Mouse (Mus musculus) cerebellum, adult 9-11 months (tissue): Measurements from ENCODE around the gene Vmn1r112.
"Not testable (repeated sequence)": the region's sequence is repeated elsewhere in the genome, so short reads cannot be mapped to it uniquely, and the experiment has no call there.

Experiments
- DNase-seq: peaks from one replicate; pipeline ENCODE4 v3.0.0; 2022

Gene Vmn1r112

DNA sequence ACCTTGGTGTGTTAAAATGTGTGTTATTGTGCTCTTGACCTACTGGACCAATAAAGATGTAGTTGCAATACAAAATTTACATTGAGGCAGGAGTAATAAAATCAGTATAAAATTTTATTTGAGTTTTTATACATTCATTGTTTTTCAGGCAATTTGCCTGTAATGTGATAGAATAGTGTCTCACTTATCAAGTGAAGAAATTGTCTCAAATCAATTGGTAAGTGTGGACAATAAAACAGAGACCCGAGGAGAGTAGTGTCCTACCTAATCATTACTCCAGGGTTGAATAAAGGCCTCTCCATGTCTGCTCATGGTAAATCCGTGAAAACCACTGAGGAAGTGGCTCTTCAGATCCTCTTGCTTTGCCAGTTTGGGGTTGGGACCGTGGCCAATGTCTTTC is at the start of gene Vmn1r112:
Gene Vmn1r112, plus strand, starts transcription at position 301 of the 400 bp plus-strand sequence.
- DNase-seq: not testable (repeated sequence)

- not testable (repeated sequence) for DNase-seq
These were observed 40.5 kb upstream of the Vmn1r112 start, which contains the start of gene Gm10668 for GRCm38 (mm10) chr7:20730524-20730923. Gene Gm10668 (minus strand): TSS chr7:20730624.

- DNase-seq: not testable (repeated sequence)
These were observed 16.0 kb downstream of the Vmn1r112 start, which contains the start of gene Vmn1r113 for GRCm38 (mm10) chr7:20786985-20787384. Gene Vmn1r113 (plus strand): TSS chr7:20787285.

DNA sequence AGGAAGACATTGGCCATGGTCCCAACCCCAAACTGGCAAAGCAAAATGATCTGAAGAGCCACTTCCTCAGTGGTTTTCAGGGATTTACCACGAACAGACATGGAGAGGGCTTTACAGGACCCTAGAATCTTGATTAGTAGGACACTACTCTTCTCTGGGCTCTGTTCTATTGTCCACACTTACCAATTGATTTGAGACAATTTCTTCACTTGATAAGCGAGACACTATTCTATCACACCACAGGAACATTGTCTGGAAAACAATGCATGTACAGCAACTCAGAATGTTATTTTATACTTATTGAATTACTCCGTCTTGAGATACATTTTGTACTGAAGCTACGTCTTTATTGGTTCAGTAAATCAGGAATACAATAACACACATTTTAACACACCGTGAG is 41.1 kb downstream of the Vmn1r112 start, which contains the start of gene Vmn1r114:
Gene Vmn1r114, minus strand, starts transcription at position 101 of the 400 bp plus-strand sequence.
- not testable (repeated sequence) for DNase-seq
